ENCODE assay signal across 33 mouse cellular contexts in the genomic region with DNA sequence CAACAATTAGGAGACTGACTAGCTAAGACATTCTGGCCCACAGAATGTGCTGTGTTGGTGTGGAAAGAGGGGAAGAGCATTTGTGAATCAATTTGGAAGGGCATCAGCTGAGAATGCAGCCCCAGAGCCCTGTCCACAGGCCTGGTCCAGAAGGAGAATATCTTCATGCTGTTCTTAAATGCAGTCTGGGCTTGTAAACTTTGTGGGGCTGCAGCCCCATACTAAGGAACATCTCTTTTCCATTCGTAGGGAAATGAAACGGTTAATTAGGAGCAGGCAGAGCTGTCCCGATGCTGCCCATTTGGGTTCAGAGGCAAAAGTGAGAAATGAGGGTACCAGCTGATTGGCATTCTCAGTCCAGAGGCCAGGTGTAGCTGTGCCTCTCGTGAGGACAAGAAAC.
"Had no signal": no experiment of that assay in that cellular context is flagged by ENCODE, and none has a peak within 500 bp of the region (broad histone marks: within the 10 kb centered on the region; RNA-seq: fewer than 3 reads in every experiment).

No protein-coding gene starts in this region.

- H3K9me3 ChIP-seq: heart, embryonic 10.5 days; heart, embryonic 13.5 days; heart, embryonic 15.5 days; hindbrain, embryonic 10.5 days; hindbrain, embryonic 13.5 days; hindbrain, embryonic 15.5 days; intestine, embryonic 15.5 days; kidney, embryonic 15.5 days had no signal

- DNase-seq: heart, postnatal 10 days; heart, postnatal 14 days; heart, postnatal 36 days; heart, postnatal 4 days; kidney, adult 18-20 months; kidney, adult 2 months; kidney, adult 8-10 months; kidney, adult 9 months; kidney, postnatal 10 days; kidney, postnatal 14 days; kidney, postnatal 25 days; kidney, postnatal 36 days; kidney, postnatal 4 days; layer of hippocampus, adult 9-11 months; layer of hippocampus, postnatal 36 days had no signal

- H3K9ac ChIP-seq: heart, embryonic 13.5 days; heart, embryonic 15.5 days; hindbrain, embryonic 12.5 days; hindbrain, embryonic 13.5 days; hindbrain, embryonic 14.5 days; hindbrain, embryonic 15.5 days; intestine, embryonic 15.5 days; kidney, embryonic 15.5 days had no signal

- H3K27ac ChIP-seq: heart, embryonic 10.5 days; heart, embryonic 13.5 days; heart, embryonic 15.5 days; hindbrain, embryonic 10.5 days; hindbrain, embryonic 12.5 days; hindbrain, embryonic 13.5 days; hindbrain, embryonic 14.5 days; hindbrain, embryonic 15.5 days; hindbrain, postnatal 0 days; intestine, embryonic 15.5 days; kidney, embryonic 15.5 days; kidney, postnatal 0 days; layer of hippocampus, adult 2 months had no signal

- ATAC-seq: hindbrain, embryonic 16.5 days; hindbrain, postnatal 0 days; inflammation-experienced regulatory T-cells, adult 6 months; intestine, embryonic 15.5 days; intestine, embryonic 16.5 days; intestine, postnatal 0 days had no signal

- H3K36me3 ChIP-seq: heart, embryonic 10.5 days; heart, embryonic 13.5 days; heart, embryonic 15.5 days; hindbrain, embryonic 10.5 days; hindbrain, embryonic 12.5 days; hindbrain, embryonic 13.5 days; hindbrain, embryonic 15.5 days; intestine, embryonic 15.5 days; kidney, embryonic 15.5 days had no signal

- H3K4me1 ChIP-seq: heart, embryonic 10.5 days; heart, embryonic 13.5 days; heart, embryonic 15.5 days; hindbrain, embryonic 10.5 days; hindbrain, embryonic 12.5 days; hindbrain, embryonic 13.5 days; hindbrain, embryonic 15.5 days; intestine, embryonic 15.5 days; kidney, embryonic 15.5 days had no signal

- H3K4me3 ChIP-seq: heart, embryonic 10.5 days; heart, embryonic 13.5 days; heart, embryonic 15.5 days; hindbrain, embryonic 10.5 days; hindbrain, embryonic 12.5 days; hindbrain, embryonic 13.5 days; hindbrain, embryonic 15.5 days; intestine, embryonic 15.5 days; kidney, embryonic 15.5 days; layer of hippocampus, adult 2 months had no signal

- H3K27me3 ChIP-seq: hindbrain, embryonic 12.5 days; hindbrain, embryonic 13.5 days; hindbrain, embryonic 15.5 days; intestine, embryonic 15.5 days; kidney, embryonic 15.5 days had no signal

- H3K4me2 ChIP-seq: heart, embryonic 11.5 days; heart, embryonic 13.5 days; heart, embryonic 15.5 days; hindbrain, embryonic 12.5 days; hindbrain, embryonic 13.5 days; hindbrain, embryonic 14.5 days; hindbrain, embryonic 15.5 days; intestine, embryonic 15.5 days; kidney, embryonic 15.5 days had no signal
